Mouse (Mus musculus): ENCODE measurements around the gene Cntnap2. TPM values are rescaled to one million over a fixed set of nuclear protein-coding genes. Genes with fewer than 3 reads are reported as not detected.

Cntnap2 gene
- polyA plus RNA-seq, 1 experiment = 0.13 TPM

DNA sequence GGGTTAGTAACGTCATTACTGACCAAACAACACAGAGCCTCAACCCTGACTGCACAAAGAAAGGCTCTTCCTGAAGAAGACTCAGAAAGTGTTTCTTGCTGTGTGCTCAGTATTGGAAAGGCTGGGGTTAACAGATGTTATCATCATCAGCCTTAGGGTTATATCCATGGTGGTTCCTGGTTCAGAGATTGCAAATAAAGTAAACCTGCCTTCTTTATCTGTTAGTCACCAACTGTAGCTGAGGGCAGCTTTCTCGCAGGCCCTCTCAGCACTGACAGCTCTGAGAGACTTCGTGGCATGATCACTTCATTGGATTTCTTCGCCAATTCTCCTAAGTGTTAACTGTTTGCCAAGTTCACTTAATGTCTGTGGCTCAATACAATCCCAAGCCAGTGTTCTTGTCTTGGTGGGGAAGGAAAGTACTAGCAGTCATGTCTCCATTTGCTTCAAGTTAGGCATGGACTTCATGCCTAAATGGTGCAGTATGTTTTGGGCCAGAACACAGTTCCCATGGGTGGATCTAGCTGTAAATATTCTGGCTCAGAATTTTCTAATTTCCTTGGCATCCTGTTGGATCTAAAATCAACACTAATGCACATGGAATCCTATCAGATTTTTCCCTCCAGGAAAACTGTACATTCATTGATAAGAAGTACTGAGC, 2197.2 kb downstream of the Cntnap2 start:
- TF ChIP-seq GATA1 (IDR thresholded peaks at IDR 0.05; ENCODE audit: low read length) = no peak

- TF ChIP-seq GATA1 (IDR thresholded peaks at IDR 0.05; ENCODE audit: low read length) = no peak
These were observed 2197.9 kb downstream of the Cntnap2 start for GRCm38 (mm10) chr6:47256918-47257506.

- TF ChIP-seq GATA1 (IDR thresholded peaks at IDR 0.05; ENCODE audit: low read length) = no peak
These were observed 2200.5 kb downstream of the Cntnap2 start for GRCm38 (mm10) chr6:47259626-47260114.

DNA sequence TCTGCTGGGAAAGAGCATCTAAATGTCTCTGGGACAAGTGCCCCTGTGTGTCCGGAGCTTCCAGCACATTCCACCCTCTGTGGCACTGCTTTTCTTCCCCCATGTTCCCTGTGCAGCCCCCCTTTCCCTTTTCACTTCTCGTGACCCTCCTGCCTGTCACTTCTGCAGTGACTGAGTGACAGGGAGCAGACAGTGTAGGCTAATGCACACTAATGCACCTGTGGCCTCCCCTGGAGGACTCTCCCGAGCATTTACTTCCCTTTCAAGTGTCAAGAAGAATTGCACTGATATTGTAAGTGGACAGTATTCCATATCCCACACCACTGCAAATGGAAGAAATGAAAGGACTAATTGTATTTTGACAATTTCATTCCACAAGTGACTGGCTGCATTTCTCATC, 2208.1 kb downstream of the Cntnap2 start:
- no peak for TF ChIP-seq GATA1 (IDR thresholded peaks at IDR 0.05; ENCODE audit: low read length)

- no peak for TF ChIP-seq GATA1 (IDR thresholded peaks at IDR 0.05; ENCODE audit: low read length)
These were observed 2210.3 kb downstream of the Cntnap2 start for GRCm38 (mm10) chr6:47269455-47269854.

DNA sequence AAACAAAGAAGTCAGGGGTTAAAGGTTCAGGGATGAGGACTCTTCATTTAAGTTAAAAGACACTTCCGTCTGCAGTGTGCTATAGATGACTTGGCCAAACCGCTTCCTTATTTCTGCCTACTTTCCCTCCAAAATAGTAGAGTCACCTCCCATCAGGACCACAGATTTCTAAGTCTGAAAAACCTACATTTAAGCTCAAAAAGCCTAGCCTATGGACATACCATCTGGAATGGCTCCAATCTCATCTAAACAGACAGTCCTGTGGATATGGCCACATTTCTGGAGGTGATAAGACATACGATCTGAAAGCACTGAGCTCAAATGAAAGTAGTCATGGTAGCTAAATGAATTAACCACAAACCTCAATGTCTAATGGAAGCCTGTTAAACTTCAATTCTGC, 2212.4 kb downstream of the Cntnap2 start:
- peak; percentile 92 for TF ChIP-seq GATA1 (IDR thresholded peaks at IDR 0.05; ENCODE audit: low read length)

- TF ChIP-seq GATA1 (IDR thresholded peaks at IDR 0.05; ENCODE audit: low read length) = no peak
These were observed 2213.7 kb downstream of the Cntnap2 start for GRCm38 (mm10) chr6:47272606-47273575.

DNA sequence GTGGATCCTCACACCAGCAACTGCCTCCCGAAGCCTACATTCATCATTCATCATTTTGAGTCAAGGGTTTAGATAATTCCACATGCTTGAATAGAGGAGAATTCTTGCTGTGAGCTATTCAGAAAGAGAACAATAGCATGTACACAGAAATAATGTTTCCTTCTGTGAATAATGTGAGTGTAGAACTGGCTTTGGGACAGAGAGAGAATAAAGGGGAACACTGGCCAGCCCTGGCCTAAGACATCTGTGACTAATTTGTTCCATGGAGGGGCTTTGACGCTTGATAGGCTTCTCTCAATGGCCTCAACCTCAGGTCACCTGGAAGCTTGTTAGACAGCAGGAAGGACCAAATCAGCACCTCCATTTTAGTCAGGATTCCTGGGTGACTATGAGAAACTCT, 2215.9 kb downstream of the Cntnap2 start:
- no peak for TF ChIP-seq GATA1 (IDR thresholded peaks at IDR 0.05; ENCODE audit: low read length)

GRCm38 (mm10) chr6:47279183-47279582, 2220.0 kb downstream of the Cntnap2 start:
- TF ChIP-seq GATA1 (IDR thresholded peaks at IDR 0.05; ENCODE audit: low read length) = no peak

DNA sequence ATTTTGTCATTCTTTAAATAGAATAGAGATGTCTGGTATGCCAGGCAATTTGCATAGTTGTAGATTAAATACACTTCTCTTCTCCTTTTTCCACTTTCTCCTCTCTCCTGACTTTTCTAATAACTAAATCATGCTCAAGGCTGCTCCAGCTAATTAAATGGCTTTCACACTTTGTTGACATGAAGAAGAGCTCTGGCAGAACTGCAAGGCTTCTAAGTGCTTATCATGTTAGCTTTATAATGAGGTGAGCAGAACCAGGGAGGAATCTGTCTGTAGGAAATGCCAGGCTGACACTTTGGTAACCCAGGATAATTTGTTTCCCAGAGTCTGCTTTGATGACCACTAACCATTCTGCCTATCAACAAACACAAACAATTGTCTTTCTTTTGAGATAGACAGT, 2222.4 kb downstream of the Cntnap2 start:
- no peak for TF ChIP-seq GATA1 (IDR thresholded peaks at IDR 0.05; ENCODE audit: low read length)

GRCm38 (mm10) chr6:47284794-47285193, 2225.6 kb downstream of the Cntnap2 start:
- no peak for TF ChIP-seq GATA1 (IDR thresholded peaks at IDR 0.05; ENCODE audit: low read length)

GRCm38 (mm10) chr6:47285742-47286141, 2226.6 kb downstream of the Cntnap2 start:
- TF ChIP-seq GATA1 (IDR thresholded peaks at IDR 0.05; ENCODE audit: low read length) = no peak

DNA sequence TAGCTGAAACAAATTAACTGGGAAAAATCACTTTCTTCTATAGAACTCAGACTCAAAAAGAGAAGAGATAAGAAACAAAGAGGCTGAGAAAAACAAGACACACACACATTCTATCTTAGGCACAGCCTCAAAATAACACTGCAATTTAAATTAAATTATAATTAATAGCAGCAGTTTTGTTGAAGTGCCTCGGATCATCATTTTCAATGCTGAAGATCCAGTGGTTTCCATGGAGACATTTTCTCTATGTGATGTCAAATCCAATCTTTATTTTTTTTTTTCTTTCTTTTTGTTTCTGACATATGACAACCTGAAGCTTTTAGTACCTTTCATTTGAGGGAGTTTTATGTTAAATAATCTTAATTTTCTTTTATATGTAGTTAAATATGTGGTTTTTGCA, 2228.6 kb downstream of the Cntnap2 start:
- TF ChIP-seq GATA1 (IDR thresholded peaks at IDR 0.05; ENCODE audit: low read length) = no peak

DNA sequence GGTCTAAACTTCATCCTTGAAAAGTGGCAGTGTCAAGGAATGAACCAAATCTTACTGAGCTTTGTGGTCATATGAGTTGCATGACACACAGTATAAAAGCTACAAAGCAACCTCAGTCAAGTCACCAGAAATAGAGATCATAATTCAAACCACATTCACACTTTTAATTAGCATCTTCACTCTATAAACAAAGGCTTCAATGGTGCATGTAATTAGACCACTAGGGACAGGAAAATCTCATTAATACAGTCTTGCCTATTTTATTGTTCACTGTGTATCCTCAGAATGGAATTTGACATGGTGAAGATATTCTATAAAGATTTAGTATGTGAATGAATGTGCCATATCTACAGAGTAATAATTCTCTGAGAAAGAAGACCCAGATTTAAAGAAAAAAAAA, 2232.8 kb downstream of the Cntnap2 start:
- no peak for TF ChIP-seq GATA1 (IDR thresholded peaks at IDR 0.05; ENCODE audit: low read length)

- no peak for TF ChIP-seq GATA1 (IDR thresholded peaks at IDR 0.05; ENCODE audit: low read length)
These were observed 2233.3 kb downstream of the Cntnap2 start for GRCm38 (mm10) chr6:47292437-47292836.

- TF ChIP-seq GATA1 (IDR thresholded peaks at IDR 0.05; ENCODE audit: low read length) = no peak
These were observed 2235.3 kb downstream of the Cntnap2 start for GRCm38 (mm10) chr6:47294433-47294832.
